Mouse (Mus musculus): ENCODE data around the gene Chd2.
"Not testable (repeated sequence)": the region's sequence is repeated elsewhere in the genome, so short reads cannot be mapped to it uniquely, and the experiment has no call there.

Gene Chd2

DNA sequence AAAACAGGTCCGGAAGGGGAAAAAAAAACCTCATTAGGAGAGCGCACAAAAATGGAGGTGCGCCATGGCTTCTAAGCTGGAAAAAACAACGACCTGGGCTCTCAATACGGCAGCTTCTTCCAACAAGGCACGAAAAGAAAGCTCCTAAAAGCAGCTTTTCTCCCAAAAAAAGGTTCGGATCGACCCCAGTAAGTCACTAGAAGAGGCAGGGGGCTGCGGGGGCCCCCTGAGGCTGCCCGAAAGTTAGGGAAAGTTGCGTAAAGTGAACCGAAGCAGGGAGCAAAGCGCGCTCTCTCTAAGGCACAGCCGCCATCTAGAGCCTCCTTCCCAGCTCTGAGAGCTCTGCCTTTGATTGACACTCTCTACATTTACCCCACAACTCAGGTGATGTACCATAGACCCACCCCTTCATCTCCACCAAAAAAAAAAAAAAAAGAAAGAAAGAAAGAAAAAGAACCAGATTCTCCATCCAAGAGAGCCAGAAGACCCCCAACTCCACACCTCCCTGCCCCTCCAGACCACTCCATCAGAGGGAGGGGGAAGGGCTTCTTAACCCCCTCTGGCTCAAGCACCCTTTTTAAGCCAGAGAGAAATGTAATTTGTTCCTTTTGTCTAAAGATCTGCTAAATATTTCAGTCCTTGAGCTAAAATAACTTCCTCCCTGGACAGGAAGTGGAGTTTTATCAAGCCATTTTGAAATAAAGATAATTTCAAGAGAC is at the start of gene Chd2:
Gene Chd2 (minus strand): TSS at position 419 of the 719 bp plus-strand sequence.
- DNase-seq (ENCODE audit: low read depth, low spot score): no peak

DNA sequence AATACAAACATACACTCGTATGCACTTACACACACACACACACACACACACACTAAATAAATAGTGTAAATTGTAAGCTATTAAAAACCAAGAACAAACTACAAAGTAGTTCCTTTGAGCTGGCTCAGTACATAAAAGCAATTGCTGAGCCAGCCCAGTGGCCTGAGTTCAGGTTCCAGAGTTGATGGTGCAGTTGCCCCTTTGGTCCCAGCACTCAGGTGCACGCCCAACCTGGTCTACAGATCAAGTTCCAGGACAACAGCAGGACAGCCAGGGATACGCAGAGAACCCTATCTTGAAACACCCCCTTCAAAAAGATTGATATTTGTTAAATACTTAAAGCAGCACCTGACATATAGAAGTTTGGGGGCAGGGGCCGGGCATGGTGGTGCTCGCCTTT is 49.1 kb upstream of the Chd2 start:
- no peak for DNase-seq (ENCODE audit: low read depth, low spot score)

DNA sequence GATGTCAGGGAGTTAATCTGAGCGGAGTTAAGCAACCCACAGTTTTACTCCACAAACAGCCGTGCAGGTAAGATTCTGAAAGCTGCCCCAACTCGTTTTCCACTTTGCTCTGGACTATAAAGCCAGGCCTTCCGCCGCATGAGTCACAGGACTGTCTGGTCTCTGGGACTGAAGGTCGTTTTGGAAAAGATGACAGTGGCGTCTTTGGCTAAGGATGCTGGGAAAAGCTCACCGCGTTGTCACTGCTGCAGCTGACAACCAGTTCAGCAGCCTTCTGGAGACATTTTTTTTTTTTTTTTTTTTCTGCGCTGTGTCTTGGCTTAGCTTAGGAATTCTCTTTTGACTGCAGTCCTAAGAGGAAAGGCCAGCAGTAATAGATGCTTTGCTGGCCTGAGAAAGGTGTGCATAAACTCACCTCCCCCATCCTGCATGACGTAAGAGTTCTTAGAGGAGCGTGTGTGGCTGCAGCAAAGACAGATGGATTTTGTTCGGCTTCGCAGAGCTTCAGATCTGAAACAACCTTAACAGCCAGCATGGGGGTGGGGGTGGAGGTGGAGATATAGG is 47.7 kb upstream of the Chd2 start:
- no peak for DNase-seq (ENCODE audit: low read depth, low spot score)

DNA sequence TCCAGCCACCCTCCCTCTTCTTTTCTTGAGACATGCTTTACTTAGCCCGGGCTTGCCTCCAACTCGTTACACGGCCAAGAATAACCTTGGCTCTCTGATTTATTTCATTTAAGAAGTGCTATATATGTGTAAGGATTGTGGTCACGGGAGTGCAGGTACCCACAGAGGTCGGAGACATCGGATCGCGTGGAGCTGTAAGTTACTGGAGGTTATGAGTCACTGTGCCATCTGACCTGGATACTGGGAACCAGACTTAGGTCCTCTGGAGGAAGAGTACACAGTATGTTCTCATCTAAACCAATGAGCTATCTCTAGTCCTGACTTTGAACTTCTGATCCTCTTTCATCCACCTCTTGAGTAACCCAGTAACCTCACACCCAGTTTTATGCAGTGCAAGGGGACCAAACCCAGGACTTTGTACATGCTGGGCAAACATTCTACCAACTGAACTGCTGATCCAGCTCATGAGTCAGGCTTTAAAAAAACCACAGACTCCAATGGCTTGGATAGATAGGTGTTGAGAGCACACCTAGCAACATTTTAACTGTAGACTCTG is 46.8 kb upstream of the Chd2 start:
- DNase-seq (ENCODE audit: low read depth, low spot score): no peak

DNA sequence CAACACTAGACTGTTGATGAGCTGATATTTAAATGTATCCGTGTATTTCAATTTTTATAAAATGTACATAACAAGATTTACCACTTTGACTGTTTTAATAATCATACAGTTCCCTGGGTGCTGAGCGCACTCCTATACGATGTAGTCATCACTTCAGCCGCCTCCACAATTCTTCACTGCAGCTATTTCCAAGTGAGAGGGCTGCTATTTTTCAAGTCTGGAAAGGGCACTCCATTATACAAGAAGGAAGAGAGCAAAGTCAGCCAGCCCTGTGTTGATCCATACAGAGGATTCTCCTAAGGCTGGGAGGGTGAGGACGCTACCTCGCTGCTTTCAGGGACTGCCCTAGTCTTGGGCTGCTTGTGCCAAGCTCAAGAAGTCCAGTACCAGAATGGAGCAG is 45.1 kb upstream of the Chd2 start:
- DNase-seq (ENCODE audit: low read depth, low spot score): no peak

DNA sequence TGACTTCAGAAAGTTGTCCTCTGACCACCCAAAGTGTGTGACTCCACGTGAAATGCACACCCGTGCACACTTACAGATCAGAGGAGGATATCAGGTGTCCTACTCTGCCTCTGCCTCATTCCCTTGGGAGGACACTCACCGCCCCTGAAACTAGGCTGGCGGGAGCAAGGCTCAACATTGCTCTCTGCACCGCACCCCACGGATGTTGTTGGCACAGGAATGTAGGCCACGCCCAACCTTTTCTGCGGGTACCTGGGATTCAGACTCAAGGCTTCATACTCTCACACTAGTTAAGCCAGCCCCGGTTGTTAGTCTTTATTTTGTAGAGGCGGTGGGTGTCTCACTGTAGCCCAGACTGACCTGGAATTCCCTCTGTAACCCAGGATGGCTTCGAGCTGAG is 44.6 kb upstream of the Chd2 start:
- no peak for DNase-seq (ENCODE audit: low read depth, low spot score)

DNA sequence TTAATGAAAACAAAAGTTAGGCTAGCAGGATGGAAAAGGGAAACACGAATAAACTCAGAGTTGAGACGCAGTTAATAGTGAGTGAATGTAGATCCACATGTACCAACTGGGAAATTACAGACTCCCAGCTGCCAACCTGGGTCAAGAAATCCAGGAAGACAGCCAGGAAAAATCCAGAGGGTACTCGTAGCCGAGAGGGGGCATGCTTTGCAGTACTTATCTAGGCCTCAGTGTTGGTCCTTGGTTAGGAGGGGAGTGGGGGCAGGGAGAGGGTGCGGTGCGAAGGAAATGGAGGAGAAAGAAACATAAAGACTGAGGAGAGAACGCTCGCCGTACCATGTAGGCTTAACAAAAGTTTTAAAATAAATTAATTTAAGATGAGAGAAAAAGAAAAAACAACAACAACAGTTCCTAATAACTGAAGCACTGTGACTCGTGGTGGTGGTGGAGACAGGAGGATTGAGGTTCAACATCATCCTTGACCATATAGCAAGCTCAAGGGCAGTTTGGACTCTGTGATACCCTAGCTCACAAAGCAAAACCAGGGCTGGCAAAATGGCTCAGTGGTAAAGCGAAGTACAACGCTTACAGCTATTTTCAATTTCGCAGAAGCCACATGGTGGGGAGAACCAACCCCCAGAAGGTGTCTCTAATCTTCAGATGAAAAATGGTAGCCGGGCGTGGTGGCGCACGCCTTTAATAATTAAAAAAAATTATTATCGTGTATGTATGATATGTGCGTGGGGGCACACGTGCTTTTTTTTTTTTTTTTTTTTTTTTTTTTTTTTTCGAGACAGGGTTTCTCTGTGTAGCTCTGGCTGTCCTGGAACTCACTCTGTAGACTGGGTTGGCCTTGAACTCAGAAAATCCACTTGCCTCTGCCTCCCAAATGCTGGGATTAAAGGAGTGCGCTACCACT is 43.7 kb upstream of the Chd2 start:
- DNase-seq (ENCODE audit: low read depth, low spot score): no peak

DNA sequence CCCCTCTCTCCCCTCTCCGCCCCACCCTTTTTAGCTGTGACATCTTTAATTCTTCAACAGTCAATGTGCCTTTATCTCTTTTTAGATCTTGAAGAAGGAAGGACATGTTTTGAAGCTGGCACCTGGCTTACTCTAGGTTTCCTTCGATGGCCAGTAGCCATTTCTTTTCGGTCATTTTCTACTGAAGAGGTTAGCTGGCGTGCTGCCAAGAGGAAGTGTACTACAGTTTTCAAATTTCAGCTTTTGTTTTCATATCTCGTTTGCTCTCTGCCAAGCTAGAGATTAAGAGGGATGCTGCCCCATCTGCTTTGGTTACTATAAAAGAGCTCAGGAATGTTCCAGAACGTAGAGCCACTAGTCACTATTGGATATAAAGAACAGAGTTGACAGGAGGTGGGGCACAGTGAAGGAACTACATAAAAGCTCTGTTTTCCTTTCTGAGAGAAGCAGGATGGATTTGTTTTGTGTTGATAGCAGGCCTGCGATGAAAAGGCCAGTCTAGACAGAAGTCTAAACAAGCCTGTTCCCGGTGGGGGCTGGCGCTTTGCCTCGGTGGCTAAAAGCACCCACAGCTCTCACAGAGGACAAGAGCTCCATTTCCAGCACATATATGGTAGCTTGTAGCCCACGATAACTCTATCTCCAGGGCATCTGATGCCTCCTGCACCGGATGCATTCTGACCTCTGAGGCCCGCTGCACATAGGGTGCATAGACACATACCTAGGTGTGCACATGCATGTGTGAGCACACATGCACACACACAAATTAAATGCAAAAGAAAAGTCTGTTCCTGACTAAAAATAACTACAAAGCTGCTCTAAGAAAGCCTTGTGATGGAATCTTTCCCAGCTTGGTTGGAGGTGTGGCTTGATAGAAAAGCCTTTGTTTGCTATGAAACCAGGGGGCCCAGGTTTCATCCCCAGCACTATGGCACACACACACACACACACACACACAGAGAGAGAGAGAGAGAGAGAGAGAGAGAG is 42.7 kb upstream of the Chd2 start:
- no peak for DNase-seq (ENCODE audit: low read depth, low spot score)

DNA sequence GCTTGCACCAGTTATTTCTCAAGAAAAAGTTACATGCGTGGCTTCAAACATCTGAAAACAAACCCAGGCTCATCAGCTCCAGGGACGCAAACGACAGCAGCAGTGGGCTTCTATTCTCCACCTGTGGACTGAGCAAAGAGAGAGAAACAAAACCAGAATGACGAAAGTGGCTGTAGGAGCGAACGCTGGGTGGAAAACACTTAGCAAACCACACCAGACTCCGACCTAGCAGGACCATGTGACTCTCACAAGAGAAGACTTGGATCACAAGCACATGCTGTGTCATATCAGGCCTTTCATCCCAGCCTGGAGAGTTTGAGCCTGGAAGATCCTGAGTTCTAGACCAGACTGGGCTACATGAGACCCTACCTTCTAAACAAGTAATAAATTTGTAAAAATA is 41.8 kb upstream of the Chd2 start:
- DNase-seq (ENCODE audit: low read depth, low spot score): no peak

DNA sequence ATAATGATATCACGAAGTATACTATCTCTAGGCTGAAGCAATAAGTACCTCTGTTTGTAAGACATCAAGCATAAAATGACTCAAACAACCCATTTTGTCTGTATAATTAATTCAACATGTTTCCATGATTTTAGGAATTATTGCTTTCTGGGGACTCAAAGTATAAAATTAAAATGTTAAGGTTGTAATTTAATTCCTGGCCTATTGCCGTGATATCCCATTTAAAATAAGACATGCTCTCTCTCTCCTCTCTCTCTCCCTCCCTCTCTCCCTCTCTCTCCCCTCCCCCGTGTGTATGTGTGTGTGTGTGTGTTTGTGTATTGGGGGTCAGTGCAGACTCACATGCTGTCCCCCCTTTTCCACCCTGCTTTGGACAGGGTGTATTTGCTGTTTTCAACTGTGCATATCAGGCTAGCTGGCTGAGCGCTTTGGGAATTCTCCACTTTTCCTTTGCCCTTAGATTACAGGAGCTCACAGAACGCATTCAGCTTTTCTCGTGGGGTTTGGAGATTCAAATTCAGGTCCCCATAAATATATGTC is 40.3 kb upstream of the Chd2 start:
- DNase-seq (ENCODE audit: low read depth, low spot score): no peak

DNA sequence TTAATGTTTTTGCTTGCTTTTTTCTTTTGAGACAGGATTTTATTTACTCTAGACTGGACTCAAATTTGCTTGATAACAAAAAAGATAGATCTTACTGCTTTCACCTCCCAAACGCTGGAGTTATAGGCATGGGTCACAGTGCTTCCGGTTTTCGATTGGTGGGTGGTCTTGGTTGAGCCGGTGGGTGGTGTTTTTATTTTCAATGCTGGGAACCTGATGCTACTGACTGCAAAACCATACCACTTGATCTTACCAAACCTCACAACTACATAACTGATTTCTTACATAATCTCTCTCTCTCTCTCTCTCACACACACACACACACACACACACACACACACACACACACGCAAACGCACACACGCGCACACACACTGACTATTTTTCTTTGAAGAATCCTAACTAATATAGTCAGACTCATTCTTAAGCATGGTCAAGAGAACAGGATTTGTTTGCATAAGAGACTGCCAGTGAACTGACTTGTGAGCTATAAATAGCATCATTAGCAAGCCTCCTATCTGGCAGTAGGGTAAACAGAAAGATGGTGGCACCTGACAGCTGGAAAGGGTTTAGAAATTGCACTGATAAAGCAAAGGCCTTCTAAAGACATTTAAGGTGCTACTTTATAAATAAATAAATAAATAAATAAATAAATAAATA is 37.6 kb upstream of the Chd2 start:
- DNase-seq (ENCODE audit: low read depth, low spot score): no peak

DNA sequence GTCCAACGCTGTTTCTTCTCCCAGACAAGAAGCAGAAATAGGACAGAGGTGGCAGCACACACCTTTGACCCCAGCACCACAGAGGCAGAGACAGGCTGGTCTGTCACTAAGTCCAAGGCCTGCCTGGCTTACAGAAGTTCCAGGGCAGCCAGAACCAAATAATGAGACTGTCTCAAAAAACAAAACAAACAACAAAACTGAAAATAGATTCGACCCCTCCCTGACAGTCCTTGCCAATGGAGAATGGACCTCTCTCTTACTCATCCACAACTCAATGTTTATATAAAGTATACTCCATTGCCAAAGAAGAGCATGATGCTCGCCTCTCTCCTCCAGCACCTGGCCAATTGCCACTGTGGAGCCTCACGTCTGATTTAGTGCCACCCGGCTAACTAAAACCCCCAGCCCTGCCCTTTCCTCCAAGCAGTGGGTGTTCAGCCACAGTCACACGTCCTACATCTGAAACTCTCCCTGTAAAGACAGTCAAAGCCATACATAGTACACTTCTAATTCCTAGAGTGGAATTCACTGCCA is 36.3 kb upstream of the Chd2 start:
- no peak for DNase-seq (ENCODE audit: low read depth, low spot score)

DNA sequence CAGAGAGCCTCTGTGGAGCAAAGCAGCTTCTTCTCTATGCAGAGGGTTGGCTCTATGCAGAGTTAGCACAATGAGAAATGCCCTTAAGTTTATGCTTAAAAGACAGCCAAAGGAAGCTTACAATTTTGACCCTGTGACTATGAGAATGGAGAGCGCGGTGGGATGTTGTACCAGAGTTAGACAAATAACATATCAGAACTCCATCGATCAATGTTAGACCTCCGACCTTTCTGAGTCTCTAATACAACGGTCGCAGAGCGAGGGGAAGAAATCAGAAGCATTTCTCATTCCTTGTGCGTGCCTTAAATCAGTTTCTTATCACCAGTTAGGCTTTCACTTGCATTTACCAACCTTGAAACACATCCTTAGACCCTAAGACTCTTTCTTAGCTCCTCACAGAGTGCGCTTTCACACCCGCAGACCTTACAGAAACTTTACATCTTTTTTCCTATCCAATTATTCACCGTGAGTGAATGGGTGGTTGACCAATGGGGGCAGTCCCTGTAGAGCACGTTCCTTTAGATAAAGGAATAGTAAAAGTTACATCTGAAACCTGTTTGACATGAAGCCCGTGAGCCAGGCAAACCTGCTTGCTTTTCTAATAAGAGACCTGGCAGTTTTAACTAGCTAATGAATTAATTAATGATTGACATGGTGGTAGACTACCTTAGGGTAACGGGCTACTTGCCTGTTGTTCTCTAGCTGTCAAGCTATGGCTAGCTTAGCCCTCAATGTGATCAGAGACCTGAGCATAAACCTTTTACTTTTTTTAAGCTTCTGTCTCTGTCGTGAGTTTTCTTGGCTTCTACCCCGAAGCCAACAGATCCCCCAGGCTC is 34.7 kb upstream of the Chd2 start:
- DNase-seq (ENCODE audit: low read depth, low spot score): no peak

DNA sequence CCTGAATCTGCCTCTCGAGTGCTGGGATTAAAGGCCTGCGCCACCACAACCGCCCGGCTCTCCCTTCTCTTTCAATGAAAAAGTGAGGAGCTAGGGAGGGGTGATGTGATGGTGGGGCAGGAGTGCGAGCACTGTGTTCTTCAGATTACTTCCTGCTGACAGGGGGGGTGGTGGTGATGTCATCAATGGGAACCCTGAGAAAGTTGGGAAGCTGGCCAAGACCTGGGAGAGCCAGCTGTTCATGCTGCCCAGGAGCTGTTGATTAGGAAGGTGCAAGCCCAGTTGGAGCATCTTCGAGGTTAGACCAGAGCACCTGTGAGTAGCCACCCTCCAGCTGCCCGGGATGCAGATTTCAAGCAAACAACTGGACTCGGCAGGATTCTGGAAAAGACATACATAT is 33.6 kb upstream of the Chd2 start:
- DNase-seq (ENCODE audit: low read depth, low spot score): no peak

DNA sequence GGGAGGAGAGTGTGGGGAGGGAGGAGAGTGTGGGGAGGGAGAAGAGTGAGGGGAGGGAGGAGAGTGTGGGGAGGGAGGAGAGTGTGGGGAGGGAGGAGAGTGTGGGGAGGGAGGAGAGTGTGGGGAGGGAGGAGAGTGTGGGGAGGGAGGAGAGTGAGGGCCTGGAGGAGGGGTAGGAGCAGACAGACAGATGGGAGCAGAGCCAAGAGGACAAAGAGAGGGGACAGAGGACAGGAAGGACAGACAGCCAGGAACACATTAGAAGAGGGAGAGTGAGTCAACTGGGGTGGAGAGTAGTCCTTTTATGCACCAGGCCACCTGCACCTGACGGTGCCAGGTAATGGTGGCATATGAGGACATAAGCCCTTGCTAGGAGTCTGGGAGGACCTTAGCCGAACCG is 33.0 kb upstream of the Chd2 start:
- not testable (repeated sequence) for DNase-seq (ENCODE audit: low read depth, low spot score)

DNA sequence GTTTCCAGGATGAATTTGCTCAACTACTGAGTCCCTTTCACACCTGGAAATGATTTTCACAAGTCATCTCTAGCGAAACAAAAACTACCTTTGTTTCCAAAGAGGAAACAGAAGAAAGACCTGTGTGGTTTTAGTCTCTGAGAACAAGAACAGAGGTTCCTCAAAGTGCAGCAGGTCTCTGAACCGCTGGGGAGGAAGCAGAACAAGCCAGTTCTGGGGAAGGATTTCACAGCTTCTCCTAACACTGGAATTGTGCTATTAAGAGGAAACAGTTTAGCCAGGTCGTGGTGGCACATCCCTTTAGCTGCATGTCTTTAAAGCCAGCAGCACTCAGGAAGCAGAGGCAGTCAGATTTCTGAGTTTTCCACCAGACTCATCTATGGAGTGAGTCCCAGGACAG is 30.9 kb upstream of the Chd2 start:
- no peak for DNase-seq (ENCODE audit: low read depth, low spot score)

DNA sequence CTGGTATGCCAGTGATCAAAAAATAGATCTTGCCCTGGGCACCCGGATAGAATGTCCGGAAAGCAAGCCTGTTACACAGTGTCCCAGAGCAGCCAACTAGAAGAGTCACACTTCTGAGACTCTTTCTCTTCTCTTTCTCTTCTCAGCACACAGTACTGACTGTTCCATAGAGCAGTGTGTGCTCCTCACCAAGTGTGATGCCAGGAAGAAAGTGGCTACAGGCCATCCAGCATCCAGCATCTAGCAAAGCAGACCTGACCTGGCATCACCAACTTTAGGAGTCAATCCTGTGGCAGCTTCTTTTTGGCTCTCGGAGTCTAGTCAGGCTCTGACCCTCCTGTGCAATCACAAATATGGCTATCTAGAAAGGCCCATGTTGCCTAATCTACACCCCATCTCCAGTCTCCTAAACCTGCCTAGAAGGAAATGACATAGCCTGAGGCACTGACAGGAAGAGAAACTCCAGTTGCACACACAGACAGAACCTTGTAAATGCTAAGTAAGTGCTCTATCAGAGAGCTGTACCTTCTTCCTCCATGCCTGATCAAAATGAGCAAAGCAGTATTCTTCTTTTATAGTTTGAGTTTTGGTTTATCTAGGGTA is 27.3 kb upstream of the Chd2 start:
- DNase-seq (ENCODE audit: low read depth, low spot score): no peak

DNA sequence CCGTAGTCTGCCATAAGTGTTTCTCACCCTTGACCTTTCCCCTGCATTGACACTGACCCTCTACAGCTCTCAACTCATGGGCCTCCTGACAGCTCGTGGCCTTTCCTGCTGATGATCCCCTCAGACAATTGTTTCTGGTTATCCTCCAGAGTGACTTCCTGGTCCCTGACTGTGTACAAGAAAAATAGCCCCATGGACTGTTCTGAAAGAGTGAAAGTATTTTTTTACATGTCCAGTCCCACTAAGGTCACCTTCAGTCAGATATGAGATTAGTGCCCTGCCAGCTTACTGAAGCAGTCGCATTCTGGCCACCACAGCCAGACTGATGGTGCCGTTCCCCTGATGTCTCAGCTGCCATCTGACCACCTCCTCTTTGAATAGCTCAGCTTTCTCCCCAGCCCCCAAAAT is 26.1 kb upstream of the Chd2 start:
- no peak for DNase-seq (ENCODE audit: low read depth, low spot score)

DNA sequence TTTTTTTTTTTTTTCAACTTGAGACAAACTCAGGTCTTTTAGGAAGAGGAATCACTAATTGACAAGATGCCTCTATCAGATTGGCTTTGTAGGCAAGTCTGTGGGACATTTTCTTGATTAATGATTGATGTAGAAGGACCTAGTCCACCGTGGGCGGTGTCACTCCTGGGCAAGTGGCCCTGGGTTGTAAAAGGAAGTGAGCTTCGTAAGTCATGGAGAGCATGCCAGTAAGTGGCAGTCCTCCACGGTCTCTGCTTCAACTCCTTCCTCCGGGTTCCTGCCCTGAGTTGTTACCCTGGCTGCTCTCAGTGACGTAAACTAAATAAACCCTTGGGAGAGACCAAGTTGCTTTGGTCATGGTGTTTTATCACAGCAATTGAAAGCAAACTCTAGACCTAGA is 22.5 kb upstream of the Chd2 start:
- DNase-seq (ENCODE audit: low read depth, low spot score): no peak
